In genomic region chr3:51648037-51648664, GRCm38 (mm10) we compare ENCODE assay signal across 8 mouse cellular contexts. TPM values are rescaled to one million over a fixed set of nuclear protein-coding genes. Genes with fewer than 3 reads are reported as not detected.
DNase-seq lines count a peak whose midpoint lies in the region; ATAC-seq and TF ChIP-seq lines count a peak whose summit lies in the region.

No protein-coding gene starts in this region.

- peak; percentile 93 for TF ChIP-seq CTCF in ES-Bruce4 (IDR thresholded peaks at IDR 0.05; ENCODE audit: low read depth, low read length)
- TF ChIP-seq CTCF in heart, postnatal 0 days (IDR thresholded peaks at IDR 0.05; ENCODE audit: low read depth): peak; percentile 91
- peak; percentile 94 for TF ChIP-seq CTCF in liver, embryonic 14.5 days (IDR thresholded peaks at IDR 0.05; ENCODE audit: low read depth)

- no peak overlapping the region for H3K27ac ChIP-seq in ES-Bruce4 (ENCODE audit: insufficient read depth, low read length)
- H3K27ac ChIP-seq in forebrain, embryonic 14.5 days (ENCODE audit: low read depth, low read length): no peak overlapping the region
- no peak overlapping the region for H3K27ac ChIP-seq in heart, postnatal 0 days (ENCODE audit: low read depth)
- H3K27ac ChIP-seq in liver, embryonic 14.5 days: no peak overlapping the region
- no peak overlapping the region for H3K27ac ChIP-seq in neural tube, embryonic 11.5 days (ENCODE audit: low read depth, low read length)
- no peak overlapping the region for H3K27ac ChIP-seq in stomach, embryonic 16.5 days (ENCODE audit: low read length)

- no peaks in the 10 kb centered on the region for H3K27me3 ChIP-seq in ES-Bruce4 (ENCODE audit: control insufficient read depth, insufficient read depth, low read length, poor library complexity, severe bottlenecking)
- no peaks in the 10 kb centered on the region for H3K27me3 ChIP-seq in forebrain, embryonic 14.5 days (replicated peaks; ENCODE audit: control insufficient read depth, insufficient read depth, low read length)
- no peaks in the 10 kb centered on the region for H3K27me3 ChIP-seq in heart, postnatal 0 days (ENCODE audit: control insufficient read depth, insufficient read depth, low read length)
- H3K27me3 ChIP-seq in liver, embryonic 14.5 days (ENCODE audit: control insufficient read depth, insufficient read depth, low read length): no peaks in the 10 kb centered on the region
- H3K27me3 ChIP-seq in neural tube, embryonic 11.5 days (ENCODE audit: control insufficient read depth, insufficient read depth, low read length): no peaks in the 10 kb centered on the region
- no peaks in the 10 kb centered on the region for H3K27me3 ChIP-seq in stomach, embryonic 16.5 days (ENCODE audit: control insufficient read depth, insufficient read depth, low read length)

- 36% methylated on average over 15 of the region's 15 CpGs for WGBS in forebrain, embryonic 14.5 days
- 26% methylated on average over 15 of the region's 15 CpGs for WGBS in heart, postnatal 0 days
- 34% methylated on average over 15 of the region's 15 CpGs for WGBS in liver, embryonic 14.5 days (ENCODE audit: insufficient replicate concordance)
- 44% methylated on average over 15 of the region's 15 CpGs for WGBS in neural tube, embryonic 11.5 days
- WGBS in stomach, embryonic 16.5 days: 31% methylated on average over 15 of the region's 15 CpGs

- no peak for TF ChIP-seq POLR2A in ES-Bruce4 (IDR thresholded peaks at IDR 0.05; ENCODE audit: insufficient read depth, low read length)

- H3K4me2 ChIP-seq in forebrain, embryonic 14.5 days (ENCODE audit: low read length): peak overlapping the region; percentile 15; the same call in 1 of the 2 replicates
- peak overlapping the region; percentile 58 for H3K4me2 ChIP-seq in heart, postnatal 0 days (ENCODE audit: low read depth, low read length)
- peak overlapping the region; percentile 15; the same call in 1 of the 2 replicates for H3K4me2 ChIP-seq in liver, embryonic 14.5 days (ENCODE audit: low read depth)
- H3K4me2 ChIP-seq in neural tube, embryonic 11.5 days (ENCODE audit: low read depth): no peak overlapping the region
- peak overlapping the region; percentile 48 for H3K4me2 ChIP-seq in stomach, embryonic 16.5 days (ENCODE audit: low read depth, low read length)

- peak; percentile 89 for DNase-seq in forebrain, embryonic 14.5 days (ENCODE audit: low spot score)
- peak; percentile 81 for DNase-seq in heart, postnatal 0 days (ENCODE audit: low spot score)
- peak; percentile 68 to 79 for DNase-seq in kidney, postnatal 36 days
- no peak for DNase-seq in liver, embryonic 14.5 days (ENCODE audit: low read depth in 3 of 3, low spot score in 3 of 3)
- DNase-seq in neural tube, embryonic 11.5 days (ENCODE audit: low spot score): peak; percentile 84

- no peak overlapping the region for H3K4me3 ChIP-seq in ES-Bruce4 (ENCODE audit: low read depth, low read length)
- no peak overlapping the region for H3K4me3 ChIP-seq in forebrain, embryonic 14.5 days (ENCODE audit: low read depth, low read length)
- peak overlapping the region; percentile 35 for H3K4me3 ChIP-seq in heart, postnatal 0 days (ENCODE audit: low read depth, low read length)
- no peak overlapping the region for H3K4me3 ChIP-seq in liver, embryonic 14.5 days (ENCODE audit: insufficient read depth in 1 of 2, low read depth in 2 of 2, low read length in 2 of 2)
- H3K4me3 ChIP-seq in neural tube, embryonic 11.5 days (ENCODE audit: low read depth, low read length): no peak overlapping the region
- peak overlapping the region; percentile 27 for H3K4me3 ChIP-seq in stomach, embryonic 16.5 days (replicated peaks; ENCODE audit: low read length)

- no peaks in the 10 kb centered on the region for H3K4me1 ChIP-seq in ES-Bruce4 (ENCODE audit: control insufficient read depth, insufficient read depth, low read length)
- H3K4me1 ChIP-seq in forebrain, embryonic 14.5 days (ENCODE audit: control insufficient read depth, insufficient read depth, low read length): peaks cover 5% of the 10 kb centered on the region
- H3K4me1 ChIP-seq in heart, postnatal 0 days (ENCODE audit: control insufficient read depth, insufficient read depth): peaks cover 9% of the 10 kb centered on the region; the same call in 1 of the 2 replicates
- peaks cover 5 to 13% of the 10 kb centered on the region in 2 experiments; a peak in 3 of 4 replicates for H3K4me1 ChIP-seq in liver, embryonic 14.5 days (replicated peaks; ENCODE audit: control insufficient read depth in 2 of 2, insufficient read depth in 2 of 2, low read length in 1 of 2)
- no peaks in the 10 kb centered on the region for H3K4me1 ChIP-seq in neural tube, embryonic 11.5 days (ENCODE audit: control insufficient read depth, insufficient read depth, low read length)
- H3K4me1 ChIP-seq in stomach, embryonic 16.5 days (ENCODE audit: control insufficient read depth, insufficient read depth, low read length): peaks cover 8% of the 10 kb centered on the region; the same call in 1 of the 2 replicates

- ATAC-seq in cerebellum, adult (ENCODE audit: insufficient number of reproducible peaks, low FRiP score, low TSS enrichment): peak; percentile 71
- peak; percentile 63 for ATAC-seq in forebrain, embryonic 14.5 days
- ATAC-seq in heart, postnatal 0 days (ENCODE audit: insufficient read depth, low read depth): peak; percentile 70
- ATAC-seq in liver, embryonic 14.5 days (ENCODE audit: insufficient read depth): no peak
- ATAC-seq in neural tube, embryonic 11.5 days (ENCODE audit: insufficient read depth, low FRiP score, low TSS enrichment): 0 out of 2 replicates have a peak, but pooled peaks have one; percentile 43
- ATAC-seq in stomach, embryonic 16.5 days (ENCODE audit: insufficient read depth, low FRiP score): no peak

- no peaks in the 10 kb centered on the region for H3K36me3 ChIP-seq in ES-Bruce4 (ENCODE audit: control insufficient read depth, insufficient read depth, low read length, poor library complexity, severe bottlenecking)
- no peaks in the 10 kb centered on the region for H3K36me3 ChIP-seq in forebrain, embryonic 14.5 days (ENCODE audit: control insufficient read depth, insufficient read depth, low read length)
- H3K36me3 ChIP-seq in heart, postnatal 0 days (replicated peaks; ENCODE audit: control insufficient read depth, insufficient read depth, low read length): no peaks in the 10 kb centered on the region
- no peaks in the 10 kb centered on the region for H3K36me3 ChIP-seq in liver, embryonic 14.5 days (replicated peaks; ENCODE audit: control insufficient read depth, insufficient read depth, low read depth)
- no peaks in the 10 kb centered on the region for H3K36me3 ChIP-seq in neural tube, embryonic 11.5 days (ENCODE audit: control insufficient read depth, insufficient read depth, low read length)
- H3K36me3 ChIP-seq in stomach, embryonic 16.5 days (ENCODE audit: control insufficient read depth, insufficient read depth, low read length): no peaks in the 10 kb centered on the region

- TF ChIP-seq EP300 in ES-Bruce4 (IDR thresholded peaks at IDR 0.05; ENCODE audit: insufficient read depth, low read depth, low read length): no peak
- TF ChIP-seq EP300 in heart, postnatal 0 days (IDR thresholded peaks at IDR 0.05; ENCODE audit: low read depth): no peak
- TF ChIP-seq EP300 in liver, embryonic 14.5 days (IDR thresholded peaks at IDR 0.05; ENCODE audit: low read depth): no peak

- no peak overlapping the region for H3K9ac ChIP-seq in ES-Bruce4 (ENCODE audit: low read depth, poor library complexity, severe bottlenecking)
- no peak overlapping the region for H3K9ac ChIP-seq in forebrain, embryonic 14.5 days (ENCODE audit: low read length)
- H3K9ac ChIP-seq in heart, postnatal 0 days (replicated peaks; ENCODE audit: low read depth, low read length): 0 out of 2 replicates have a peak overlapping the region, but pooled peaks have one; percentile 37
- no peak overlapping the region for H3K9ac ChIP-seq in liver, embryonic 14.5 days (replicated peaks)
- no peak overlapping the region for H3K9ac ChIP-seq in neural tube, embryonic 11.5 days (ENCODE audit: low read length)
- peak overlapping the region; percentile 49 for H3K9ac ChIP-seq in stomach, embryonic 16.5 days (ENCODE audit: low read length)

- H3K9me3 ChIP-seq in ES-Bruce4 (replicated peaks; ENCODE audit: control insufficient read depth, insufficient read depth, low read length, poor library complexity, severe bottlenecking): no peaks in the 10 kb centered on the region
- H3K9me3 ChIP-seq in forebrain, embryonic 14.5 days (replicated peaks; ENCODE audit: control insufficient read depth, low read length): no peaks in the 10 kb centered on the region
- no peaks in the 10 kb centered on the region for H3K9me3 ChIP-seq in heart, postnatal 0 days (replicated peaks; ENCODE audit: control insufficient read depth, low read length)
- H3K9me3 ChIP-seq in liver, embryonic 14.5 days (ENCODE audit: control insufficient read depth, low read length): no peaks in the 10 kb centered on the region
- no peaks in the 10 kb centered on the region for H3K9me3 ChIP-seq in neural tube, embryonic 11.5 days (ENCODE audit: control insufficient read depth, low read length)
- no peaks in the 10 kb centered on the region for H3K9me3 ChIP-seq in stomach, embryonic 16.5 days (replicated peaks; ENCODE audit: control insufficient read depth, low read length)

RNA-seq across cellular contexts. Expression of gene Mgst2, which starts 12.0 kb away (rescaled TPM):
- 0.61 and 1.3 TPM in 2 replicates for polyA plus RNA-seq in ES-Bruce4 (2011; ENCODE audit: insufficient read depth, insufficient read length, low read depth, missing spikeins)
- 0.40 TPM in 1 of 2 replicates, not detected in the other for polyA plus RNA-seq in forebrain, embryonic 14.5 days (2014; fragmentation: Nextera tagmentation; extraction: Ambion mirVana)
- total RNA-seq in heart, postnatal 0 days (2014; rRNA removed; ENCODE audit: low replicate concordance): 3.2 and 16.5 TPM in 2 replicates
- 8.7 and 9.4 TPM in 2 replicates for polyA plus RNA-seq in heart, postnatal 0 days (2015; fragmentation: Nextera tagmentation; extraction: Ambion mirVana)
- polyA plus RNA-seq in liver, embryonic 14.5 days (2012; rRNA removed): 2.8 and 3.6 TPM in 2 replicates
- polyA plus RNA-seq in liver, embryonic 14.5 days (2014; fragmentation: Nextera tagmentation; extraction: Ambion mirVana): 19.0 and 20.8 TPM in 2 replicates
- polyA plus RNA-seq in neural tube, embryonic 11.5 days (2014; fragmentation: Nextera tagmentation; extraction: Ambion mirVana): 0.58 and 1.9 TPM in 2 replicates
- polyA plus RNA-seq in stomach, embryonic 16.5 days (2015; fragmentation: Nextera tagmentation; extraction: Ambion mirVana): 58.9 and 64.9 TPM in 2 replicates

Comparison
In these comparisons a context has a peak if more than half of its experiments do, and no peak if none do; other contexts are left out.
1. H3K4me3 ChIP-seq: peak in heart, postnatal 0 days (single experiment) and stomach, embryonic 16.5 days (single experiment); none in ES-Bruce4 (single experiment), forebrain, embryonic 14.5 days (single experiment), liver, embryonic 14.5 days (0 of 2) and neural tube, embryonic 11.5 days (single experiment).
2. H3K9ac ChIP-seq: peak in heart, postnatal 0 days (single experiment) and stomach, embryonic 16.5 days (single experiment); none in ES-Bruce4 (single experiment), forebrain, embryonic 14.5 days (single experiment), liver, embryonic 14.5 days (single experiment) and neural tube, embryonic 11.5 days (single experiment).
3. ATAC-seq: peak in cerebellum, adult (single experiment), forebrain, embryonic 14.5 days (single experiment), heart, postnatal 0 days (single experiment) and neural tube, embryonic 11.5 days (single experiment); none in liver, embryonic 14.5 days (single experiment) and stomach, embryonic 16.5 days (single experiment).
4. DNase-seq: peak in forebrain, embryonic 14.5 days (single experiment), heart, postnatal 0 days (single experiment), kidney, postnatal 36 days (2 of 2) and neural tube, embryonic 11.5 days (single experiment); none in liver, embryonic 14.5 days (0 of 3).
5. Peak in every context shown above with its lines, with median percentiles within 50 percentile points of each other: CTCF ChIP-seq.